Mouse (Mus musculus) testis, postnatal 14 days (tissue): ENCODE data around the gene Pde4d.

Source experiments
- DNase-seq: peaks from one replicate; pipeline ENCODE4 v3.0.0; 2021; ENCODE audit warnings: low spot score

The Pde4d gene

DNA sequence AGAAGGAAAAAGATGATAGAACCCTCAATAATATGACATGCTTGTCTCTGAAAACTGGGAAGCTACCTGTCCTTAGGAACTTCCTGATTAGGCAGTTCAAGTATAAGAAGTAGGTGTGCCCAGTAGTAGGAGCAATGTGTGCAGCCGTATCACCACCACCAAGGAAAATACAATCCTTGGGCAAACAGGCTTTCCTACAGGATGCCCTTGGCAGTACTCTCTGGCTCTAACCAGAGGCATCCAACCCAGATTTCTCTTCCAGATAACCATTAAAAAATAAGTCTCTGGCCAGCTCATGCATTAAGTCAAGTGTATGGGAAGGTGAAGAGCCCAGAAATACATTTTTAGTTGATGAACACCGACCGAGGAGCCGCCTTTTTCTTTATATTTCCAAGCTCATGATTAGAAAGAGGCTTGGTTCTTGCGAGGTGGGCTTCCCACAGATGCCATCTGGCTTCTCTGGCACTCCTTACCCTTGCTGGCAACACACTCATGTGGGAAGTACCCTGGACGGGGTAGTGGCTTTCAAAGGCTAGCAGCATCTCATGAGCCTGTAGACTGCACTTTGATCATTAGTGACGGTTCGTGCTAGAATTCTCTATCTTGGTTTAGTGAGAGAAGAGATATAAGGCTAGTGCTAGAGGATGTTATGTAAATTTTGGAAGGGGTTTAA is 375.0 kb downstream of the Pde4d start:
- no peak for DNase-seq

DNA sequence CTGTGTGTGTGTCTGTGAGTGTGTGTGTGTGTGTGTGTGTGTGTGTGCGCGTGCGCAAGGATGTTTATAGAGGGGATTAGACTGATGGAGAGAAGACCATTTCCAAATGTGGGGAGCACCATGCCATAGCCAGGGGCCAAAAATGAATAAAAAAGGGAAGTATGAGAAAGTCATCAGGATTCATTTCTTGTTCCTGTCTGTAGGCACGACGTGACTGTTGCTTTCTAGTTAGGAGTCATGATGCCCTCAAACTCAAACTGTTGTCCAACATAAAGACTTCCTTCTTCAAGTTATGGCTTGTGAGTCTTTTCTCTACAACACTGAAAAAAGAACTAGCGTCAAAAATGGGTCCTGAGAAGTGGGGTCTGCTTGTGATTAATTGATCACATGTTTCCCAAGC is 375.8 kb downstream of the Pde4d start:
- no peak for DNase-seq

DNA sequence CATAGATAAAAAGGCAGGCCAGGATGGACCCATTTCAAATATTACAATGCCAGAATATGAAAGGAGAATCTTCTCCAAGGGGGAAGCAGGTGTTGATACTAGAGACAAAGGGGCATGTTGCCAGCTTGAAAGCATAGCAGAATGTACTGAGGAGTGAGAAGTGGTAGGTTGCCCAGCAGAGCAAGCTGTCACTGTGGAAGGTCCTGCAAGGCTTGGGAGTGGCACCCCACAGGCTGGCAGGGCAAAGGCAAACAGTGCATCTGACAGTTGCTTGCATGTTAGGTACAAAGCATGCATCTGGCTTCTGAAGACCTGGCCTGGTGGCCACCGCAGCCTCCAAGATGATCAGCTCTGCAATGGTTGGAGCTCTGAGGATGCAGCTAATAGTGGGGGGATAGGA is 384.4 kb downstream of the Pde4d start:
- DNase-seq, result no peak

DNA sequence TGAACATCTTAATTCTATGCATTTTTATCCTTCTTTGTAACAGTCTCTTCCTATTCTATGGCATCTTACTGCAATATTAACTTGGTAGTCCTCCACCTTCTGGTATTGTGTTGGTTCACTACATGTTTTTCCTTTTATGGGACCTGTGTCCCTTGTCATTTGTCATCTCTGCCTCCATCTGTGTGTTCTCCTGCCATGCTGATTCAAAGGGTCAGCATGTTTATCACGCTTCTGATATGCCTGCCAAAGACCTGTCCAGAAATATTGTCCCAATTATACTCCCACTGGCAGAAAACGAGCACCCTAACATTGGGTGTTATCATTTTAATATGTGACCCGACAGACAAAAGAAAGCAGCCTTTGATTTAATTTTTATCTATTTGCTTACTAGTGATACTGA is 386.6 kb downstream of the Pde4d start:
- DNase-seq, result no peak

DNA sequence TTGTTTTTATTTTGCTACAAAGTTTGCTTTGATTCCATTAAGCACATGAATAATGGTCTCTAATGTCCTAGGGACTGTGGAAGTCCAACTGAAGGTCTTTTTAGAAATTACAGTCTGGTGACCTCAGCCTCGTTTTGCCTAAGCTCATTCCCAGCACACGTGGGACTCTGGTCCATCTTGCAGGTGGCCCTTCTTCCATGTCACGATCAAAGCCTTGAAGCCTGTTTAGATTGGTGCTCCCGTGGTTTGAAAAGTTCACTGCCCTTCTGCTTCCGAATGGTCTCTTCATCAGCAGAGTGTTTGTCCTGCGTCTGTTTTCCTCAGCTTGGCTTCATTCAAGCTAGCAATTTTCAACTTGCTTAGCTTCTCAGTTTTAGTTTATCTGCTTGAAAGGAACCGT is 389.4 kb downstream of the Pde4d start:
- DNase-seq, result no peak

DNA sequence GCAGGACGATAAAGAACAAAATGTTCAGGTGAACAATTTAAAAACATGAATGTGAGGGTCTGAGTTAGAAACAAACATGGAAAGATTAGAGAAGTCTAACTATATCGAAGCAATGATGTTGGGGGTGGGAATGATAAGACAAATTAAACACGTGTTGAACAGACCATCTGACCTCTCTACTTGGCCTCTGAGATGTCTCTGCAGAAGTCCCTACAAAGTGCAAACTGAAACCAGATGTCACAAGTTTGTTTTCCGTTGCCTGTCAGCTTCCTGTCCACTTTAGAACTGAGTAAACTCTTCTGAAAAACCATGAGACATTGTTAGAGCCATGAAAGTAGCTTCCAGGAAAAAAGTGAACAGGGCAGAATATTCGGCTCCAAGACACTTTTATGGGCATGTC is 404.3 kb downstream of the Pde4d start:
- no peak for DNase-seq

DNA sequence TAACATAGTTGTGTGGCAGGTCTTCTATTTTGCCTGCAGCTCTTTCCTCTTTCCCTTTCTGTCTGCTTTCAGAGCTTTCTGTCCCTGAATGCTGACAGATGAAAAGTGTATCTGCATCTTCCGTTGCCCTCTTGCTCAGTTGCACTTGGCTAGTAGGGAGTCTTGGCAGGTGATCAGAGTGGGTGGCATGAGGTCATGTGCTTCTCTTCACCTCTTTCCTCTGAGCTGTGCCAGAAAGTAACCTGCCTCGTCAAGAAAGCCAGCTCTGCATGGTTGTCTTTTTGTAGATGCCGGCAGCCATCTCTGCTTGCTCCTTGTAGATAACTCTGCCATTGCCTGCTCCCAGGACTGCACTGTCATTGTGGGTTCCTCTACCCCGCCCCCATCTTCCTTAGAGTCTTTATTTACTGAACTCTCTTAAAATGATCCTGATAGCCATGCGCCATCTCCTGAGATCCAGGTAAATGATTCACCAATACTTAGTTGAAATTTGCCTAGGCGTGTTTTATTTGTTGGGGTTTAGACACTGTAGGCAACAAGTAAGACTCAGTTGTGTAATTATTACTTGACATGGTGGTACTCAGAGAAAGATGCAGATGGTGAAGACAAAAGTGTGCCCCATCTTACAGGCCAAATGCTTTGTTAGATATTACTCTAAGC is 407.2 kb downstream of the Pde4d start:
- no peak for DNase-seq

DNA sequence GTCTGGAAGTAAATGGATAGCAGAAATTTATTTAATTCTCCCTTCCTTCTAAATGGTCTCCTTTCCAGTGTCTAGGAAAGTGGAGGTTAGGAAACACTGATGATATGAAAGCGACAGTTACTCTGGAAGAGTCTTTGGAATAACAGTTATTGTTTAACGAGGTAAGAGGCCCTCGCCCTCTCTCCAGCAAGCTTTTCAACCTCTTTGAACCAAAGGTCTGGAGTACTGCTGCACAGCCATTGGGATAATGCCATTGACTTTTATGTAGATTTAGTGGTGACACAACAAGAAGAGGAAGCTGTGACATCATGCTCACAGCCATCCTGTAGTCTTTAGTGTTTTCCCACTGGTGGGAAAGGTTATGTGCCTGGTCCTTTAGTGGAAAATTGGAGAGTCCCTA is 409.6 kb downstream of the Pde4d start:
- no peak for DNase-seq

DNA sequence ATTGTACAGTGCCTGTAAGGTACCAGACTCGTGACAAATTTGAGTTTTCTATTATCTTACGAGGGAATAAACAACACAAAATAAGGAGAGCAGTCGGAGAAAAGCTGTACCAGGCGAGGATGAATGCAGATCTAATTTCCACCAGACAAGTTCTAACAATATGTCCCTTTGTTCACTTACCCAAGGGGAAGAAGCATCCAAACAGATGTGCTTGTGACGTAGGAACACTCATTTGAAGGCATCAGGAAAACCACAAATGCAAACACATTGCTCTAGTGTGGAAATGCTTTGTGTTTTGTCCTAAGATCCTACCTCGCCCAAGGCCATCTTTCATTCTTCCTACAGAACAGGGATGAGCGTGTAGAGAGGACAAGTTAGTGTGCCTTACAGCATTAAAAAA is 411.0 kb downstream of the Pde4d start:
- DNase-seq, result no peak

DNA sequence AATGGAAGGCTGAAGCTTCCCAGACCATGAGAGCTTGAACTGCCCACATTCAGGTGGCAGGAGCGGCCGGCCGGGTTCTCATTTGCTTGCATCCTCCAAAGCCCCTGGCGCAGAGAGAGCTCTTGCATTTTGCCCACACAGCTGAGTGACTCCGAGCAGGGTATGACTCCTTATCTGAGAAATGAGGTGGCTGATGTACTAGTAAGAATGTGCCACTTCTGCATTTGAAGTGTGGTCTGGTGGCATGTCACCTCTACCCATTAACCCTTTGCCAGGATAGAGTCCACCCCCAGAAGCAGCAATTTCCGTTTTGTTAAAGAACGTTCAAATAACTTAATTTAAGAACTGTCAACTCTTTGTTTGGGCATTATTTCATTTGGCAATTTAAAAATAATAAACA is 412.0 kb downstream of the Pde4d start:
- no peak for DNase-seq

DNA sequence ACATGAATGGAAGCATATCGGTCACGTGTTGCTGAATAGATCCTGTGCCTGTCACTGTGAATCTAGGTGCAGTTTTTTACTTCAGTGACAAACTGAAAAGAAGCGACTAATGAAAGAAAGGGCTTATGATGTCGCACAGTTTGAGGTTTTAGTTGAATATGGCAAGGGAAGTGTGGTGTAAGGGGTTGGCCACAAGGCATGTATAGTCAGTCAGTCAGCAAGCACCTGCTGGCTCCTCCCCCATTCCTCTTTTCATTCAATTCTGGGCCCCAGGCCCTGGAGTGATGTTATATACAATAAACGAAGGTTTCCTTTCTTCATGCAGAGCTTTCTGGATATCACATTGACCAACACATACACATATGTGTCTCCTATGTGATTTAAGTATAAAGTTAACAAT is 412.4 kb downstream of the Pde4d start:
- DNase-seq, result no peak

DNA sequence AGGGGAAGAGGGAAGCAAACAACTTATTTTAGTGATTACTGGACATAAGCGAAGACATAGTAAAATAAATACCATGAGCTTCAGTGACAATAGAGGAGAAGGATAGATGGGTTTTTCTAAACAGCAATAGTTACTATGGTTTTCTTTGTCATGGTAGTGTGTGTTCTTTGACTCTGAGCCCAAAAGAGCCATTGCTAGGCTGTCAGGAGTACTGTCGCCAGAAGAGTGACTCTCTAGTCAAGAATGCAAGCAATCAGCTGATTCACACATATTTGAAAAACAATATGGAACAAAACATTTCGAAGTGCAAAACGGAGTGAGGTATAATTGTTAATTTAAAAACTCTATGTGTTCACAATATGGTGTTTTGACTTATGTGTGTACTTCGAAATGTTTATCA is 450.4 kb downstream of the Pde4d start:
- no peak for DNase-seq

DNA sequence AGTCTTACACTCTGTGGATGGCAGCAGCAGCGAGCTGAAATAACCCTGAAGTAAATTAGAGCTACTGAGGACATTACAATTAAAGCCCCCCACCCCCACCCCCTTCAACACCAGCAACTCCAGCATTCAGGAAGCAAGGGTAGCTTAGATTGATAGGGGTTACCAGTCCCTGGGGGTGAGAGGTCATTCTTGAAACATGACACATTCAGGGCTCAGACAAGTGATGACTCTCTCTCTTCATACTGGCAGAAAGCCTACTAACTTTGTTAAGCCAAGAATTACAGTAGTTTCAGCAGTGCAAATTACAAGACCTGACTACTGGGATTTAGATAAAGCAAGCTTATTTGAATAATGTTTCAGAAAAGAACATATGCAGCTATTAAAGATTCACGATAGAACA is 455.4 kb downstream of the Pde4d start:
- no peak for DNase-seq

DNA sequence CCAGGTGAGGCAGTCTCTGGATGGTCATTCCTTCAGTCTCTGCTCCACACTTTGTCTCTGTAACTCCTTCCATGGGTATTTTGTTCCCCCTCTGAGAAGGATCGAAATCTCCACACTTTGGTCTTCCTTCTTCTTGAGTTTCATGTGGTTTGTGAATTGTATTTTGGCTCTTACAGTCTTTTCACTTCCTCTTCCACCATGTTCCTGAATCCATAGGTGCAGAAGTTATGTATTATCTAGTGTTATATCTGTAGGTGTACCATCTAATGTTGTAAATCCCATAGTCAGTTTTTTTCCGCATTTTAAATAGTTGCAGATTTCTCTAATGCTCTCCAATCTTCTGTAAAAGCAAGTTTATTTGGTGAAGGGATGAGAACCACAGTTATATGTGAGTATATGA is 459.4 kb downstream of the Pde4d start:
- no peak for DNase-seq

DNA sequence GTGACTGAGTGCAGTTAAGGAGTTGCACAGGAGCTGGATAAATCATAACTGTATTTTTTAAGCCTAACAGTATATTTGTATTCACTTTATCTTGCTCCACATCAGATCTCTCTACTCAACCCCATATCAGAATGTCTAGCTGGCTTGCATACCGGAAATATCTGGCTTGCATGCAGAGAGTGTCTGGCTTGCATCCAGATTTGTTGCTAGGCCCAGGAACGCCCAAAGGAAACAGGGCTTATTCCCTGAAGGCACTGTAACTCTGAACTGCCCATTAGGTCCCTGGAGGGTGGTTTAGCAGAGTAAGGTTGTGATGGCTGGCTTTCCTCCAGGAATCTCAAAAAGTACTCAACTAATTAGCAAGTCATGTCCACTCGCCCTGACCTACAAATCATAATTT is 464.9 kb downstream of the Pde4d start:
- no peak for DNase-seq

DNA sequence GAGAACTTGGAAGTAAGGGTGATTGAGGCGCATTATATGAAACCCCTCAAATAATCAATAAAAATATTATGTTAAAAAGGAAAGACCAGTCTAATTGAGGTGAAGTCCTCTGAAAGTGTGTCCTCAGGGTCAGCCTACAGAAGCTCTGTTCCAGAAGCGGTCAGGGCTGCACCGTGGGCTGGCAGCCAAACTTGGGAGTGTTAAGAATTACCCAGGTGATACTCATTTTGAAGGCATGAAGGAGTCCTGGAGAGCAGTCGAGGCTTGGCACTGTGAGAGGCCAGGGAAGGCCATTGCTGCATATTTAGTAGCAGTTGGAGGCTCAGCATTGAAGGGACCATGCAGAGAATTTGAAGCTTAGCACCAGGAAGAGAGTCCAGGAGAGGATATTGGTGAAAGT is 471.4 kb downstream of the Pde4d start:
- DNase-seq, result no peak

DNA sequence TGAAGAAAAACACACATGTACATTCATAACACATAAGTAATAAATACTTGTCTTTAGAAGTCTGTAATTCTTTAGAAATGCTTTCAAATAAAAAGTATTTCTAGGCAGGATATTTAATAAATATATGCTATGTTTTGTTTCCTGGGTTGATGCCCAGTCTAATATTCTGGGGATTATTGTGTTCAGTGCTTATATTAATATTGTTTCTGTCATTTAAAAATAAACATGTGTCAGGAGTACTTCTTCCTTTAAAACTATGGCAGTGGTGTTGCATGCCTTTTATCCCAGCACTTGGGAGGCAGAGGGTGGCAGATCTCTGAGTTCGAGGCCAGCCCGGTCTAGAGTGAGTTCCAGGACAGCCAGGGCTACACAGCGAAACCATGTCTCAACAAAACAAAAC is 485.1 kb downstream of the Pde4d start:
- DNase-seq, result no peak

DNA sequence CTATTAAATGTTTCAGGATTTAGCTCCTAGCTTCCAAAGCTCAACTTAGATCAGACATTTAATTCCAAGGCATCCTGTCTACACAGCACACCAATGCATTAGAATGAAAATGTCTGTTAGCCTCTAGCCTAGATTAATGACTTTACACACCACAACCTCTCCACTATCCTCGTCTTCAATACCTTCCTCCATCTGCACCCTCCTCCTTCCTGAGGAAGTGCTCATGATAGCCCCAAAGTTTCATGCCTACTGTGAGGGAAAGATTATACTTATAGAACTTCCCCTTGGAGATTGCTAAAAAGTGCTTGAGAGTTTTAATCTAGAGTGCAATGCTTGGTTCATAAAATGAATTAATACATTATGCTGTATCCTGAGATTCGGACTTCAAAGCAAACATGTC is 487.5 kb downstream of the Pde4d start:
- DNase-seq, result no peak

DNA sequence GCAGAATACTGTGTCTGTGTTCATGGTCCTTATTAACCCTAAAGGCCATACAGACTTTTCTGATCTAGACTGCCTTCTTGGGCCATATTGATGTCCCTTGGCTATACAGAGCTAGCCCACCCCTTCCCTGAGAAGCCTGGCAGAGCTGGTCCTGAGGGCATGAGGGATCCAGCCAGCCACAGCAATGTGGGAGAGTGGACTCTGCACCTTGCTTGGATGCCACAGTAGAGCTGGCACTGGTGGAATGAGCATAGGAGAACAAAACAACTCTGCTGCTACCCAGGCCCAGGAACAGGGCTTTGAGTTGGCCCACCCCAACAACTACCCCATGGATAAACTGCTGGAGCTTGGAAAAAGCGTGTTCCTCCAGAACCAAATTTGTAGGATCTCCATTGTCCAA is 503.2 kb downstream of the Pde4d start:
- no peak for DNase-seq

DNA sequence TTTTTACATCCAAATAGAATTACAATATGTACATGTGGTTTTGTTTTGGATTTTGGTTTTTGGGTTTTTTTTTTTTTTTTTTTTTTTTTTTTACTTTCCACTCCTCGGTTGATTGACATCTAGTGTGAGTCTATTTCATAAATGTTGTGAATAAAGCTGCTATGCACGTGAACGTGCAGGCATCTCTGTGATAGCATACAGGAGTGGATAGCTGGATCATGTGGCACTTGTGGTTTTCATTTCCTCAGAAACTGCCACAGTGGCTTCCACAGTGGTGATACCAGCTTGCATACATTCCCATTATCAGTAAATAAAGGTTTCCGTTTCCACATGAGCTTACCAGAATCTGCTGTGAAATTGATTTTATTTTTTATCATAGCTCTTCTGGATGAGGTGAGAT is 506.3 kb downstream of the Pde4d start:
- no peak for DNase-seq

DNA sequence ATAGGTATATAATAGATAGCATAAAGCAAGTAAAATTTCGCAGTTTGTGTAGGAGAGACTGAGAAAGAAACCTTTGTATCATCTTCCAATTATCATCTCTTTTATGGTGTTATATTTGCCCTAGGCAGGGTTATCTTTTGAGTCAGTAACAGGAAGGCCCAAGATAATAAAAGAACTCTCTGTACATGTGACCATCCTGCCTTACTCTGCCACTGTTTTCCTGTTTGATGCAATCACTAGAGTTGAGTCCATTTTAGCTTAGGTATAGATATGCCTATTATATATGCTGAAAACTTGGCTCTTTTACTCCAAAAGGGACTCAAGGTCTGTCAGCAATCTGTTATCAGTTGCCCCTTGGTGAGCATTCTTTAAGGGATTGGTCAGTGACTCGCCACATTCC is 514.3 kb downstream of the Pde4d start:
- no peak for DNase-seq

DNA sequence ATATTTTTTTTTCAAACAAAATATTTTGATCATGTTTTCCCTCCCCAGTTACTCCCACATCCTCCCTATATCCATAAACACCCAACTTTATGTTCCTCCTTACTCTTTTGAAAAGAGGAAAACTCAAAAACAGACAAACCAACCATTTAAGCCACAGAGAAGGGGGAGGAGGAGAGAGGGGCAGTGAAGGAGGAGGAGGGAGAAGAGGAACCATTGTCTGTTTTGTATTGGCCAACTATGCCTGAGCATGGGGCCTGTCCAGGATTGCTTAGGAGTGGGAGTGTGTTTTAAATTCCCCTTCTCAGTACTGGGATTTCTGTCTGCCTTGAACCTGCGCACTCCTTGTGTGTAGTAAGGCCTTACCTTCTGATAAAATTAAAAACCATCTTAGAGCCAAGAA is 531.4 kb downstream of the Pde4d start:
- DNase-seq, result no peak

DNA sequence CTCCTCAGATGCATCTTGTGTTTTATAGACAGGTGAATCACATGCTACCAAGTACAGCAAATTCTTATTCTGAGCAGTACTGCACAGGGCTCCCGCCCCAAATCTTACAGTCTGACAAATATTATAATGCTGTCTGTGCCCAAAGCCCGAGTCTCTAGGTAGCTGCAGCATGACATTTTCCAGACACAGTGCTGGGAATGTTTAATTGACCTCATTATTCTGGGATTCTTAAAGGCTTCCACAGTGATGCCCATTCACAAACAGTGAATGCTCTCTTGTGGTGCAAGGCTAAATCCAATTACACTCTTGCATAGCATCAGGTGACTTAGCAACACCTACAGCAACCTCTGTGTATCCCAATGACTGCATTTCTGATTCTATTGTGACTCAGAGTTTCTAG is 549.0 kb downstream of the Pde4d start:
- DNase-seq, result no peak

DNA sequence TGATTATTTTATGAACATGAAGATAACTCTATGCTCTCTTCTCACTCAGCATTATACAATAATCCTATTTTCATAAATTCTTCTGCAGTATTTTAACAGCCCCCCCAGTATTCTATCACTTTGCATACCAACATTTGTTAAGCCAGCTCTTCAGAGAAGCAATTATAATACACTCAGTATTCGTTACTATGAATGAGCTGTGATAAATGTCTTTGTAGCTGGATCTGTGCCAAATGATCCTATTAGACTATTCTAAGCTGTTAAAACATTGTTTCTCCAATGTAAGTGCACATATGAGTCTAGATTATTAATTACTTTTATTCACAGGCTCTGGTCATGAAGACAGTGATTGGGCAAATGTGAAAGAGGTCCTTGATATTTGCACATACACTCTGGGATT is 575.0 kb downstream of the Pde4d start:
- DNase-seq, result no peak
